Mouse (Mus musculus) hindlimb bud, embryonic 11.5 days (tissue): Measurements from ENCODE around the gene Sh2d3c.

ENCODE experiments used
- DNase-seq: peaks from one replicate; pipeline ENCODE4 v3.0.0-alpha.2; 2012; ENCODE audit warnings: low read depth, low spot score; ENCODE audit errors: extremely low spot score

The Sh2d3c gene

DNA sequence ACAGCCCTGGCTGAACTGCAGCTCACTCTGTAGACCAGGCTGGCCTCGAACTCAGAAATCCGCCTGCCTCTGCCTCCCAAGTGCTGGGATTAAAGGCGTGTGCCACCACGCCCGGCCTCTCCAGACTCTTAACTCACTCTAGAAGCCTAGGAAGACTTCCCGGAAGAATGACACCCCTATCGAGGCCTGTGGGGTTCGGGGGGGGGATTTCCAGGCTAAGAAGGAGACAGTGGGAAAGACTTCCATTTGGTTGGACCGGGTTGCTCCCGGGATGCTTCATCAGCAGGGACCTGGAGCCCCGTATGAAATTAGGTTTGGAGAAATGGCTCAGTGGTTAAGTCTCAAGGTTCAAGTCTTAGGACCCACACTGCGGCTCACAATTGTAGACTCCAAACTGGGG, 26.2 kb upstream of the Sh2d3c start:
- no peak for DNase-seq

DNA sequence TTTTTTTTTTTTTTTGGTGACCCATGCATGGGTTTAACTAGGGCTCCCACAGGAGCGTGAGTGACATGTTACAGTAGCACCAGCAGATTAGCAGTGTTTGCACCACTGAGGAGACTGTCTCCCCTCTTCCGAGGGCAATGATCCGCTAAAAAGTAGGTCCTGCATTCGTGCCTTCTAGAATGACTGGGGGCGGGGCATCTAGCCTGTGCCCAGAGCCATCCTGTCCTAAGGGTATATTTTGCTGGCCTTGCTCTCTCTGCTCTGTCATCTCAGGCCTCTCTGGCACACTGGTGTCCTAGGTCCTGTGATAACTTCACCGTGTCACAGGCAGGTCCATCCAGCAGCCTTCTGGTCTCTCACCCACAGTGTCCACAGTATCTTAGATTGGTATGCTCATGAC, 21.2 kb upstream of the Sh2d3c start:
- DNase-seq = no peak

DNA sequence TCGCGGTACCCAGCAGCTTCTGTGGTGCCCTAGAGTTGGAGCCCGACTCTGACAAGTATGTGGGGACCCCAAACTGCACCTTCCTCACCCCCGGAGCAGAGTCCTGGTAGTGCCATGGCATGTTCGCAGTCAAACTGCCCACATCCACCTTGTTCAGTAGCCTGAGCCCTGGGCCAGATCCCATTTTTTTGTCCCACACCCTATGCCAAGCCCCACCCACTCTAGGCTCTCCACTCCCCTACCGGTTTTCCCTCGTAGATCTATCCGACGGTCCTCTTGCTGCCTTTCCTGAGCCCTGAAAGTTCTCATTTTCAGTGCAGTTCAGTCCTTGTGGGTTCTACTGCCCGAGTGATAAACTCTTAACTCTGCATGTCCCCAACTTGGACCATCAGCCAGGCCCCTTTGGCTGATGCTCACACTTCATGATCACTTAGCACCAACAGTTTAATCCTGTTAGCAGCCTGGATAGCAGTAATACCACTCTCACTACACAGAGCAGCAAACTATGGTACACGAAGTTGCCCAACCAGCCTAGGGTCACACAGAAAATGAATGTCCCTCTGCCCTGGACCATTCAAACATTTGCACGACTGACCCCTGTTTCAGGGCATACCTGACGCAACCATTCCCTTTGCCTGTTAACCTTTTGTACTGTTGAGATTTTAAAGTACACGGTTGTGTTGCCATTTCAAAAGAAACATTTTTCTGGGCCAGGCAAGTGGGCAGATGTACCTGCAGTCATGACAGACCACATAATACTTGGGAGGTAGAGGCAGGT, 19.7 kb upstream of the Sh2d3c start:
- no peak for DNase-seq

DNA sequence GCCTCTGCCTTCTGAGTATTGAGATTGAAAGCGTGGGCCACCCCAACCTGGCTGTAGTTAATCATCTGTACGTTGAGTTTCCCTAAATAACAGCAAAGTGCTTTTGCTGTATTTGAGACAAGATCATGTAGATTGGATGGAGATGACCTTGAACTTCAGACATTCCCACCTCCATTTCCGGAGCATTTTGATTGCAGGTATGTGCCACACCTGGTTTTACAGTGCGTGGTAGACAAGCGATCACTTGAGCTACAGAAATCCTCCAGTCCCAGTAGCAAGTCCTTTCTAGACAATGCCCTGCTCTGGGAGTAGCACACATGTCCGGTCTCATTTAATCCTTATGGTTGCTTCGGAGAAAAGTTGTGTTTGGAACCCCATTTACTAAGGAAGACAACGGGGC, 17.8 kb upstream of the Sh2d3c start:
- DNase-seq = no peak

DNA sequence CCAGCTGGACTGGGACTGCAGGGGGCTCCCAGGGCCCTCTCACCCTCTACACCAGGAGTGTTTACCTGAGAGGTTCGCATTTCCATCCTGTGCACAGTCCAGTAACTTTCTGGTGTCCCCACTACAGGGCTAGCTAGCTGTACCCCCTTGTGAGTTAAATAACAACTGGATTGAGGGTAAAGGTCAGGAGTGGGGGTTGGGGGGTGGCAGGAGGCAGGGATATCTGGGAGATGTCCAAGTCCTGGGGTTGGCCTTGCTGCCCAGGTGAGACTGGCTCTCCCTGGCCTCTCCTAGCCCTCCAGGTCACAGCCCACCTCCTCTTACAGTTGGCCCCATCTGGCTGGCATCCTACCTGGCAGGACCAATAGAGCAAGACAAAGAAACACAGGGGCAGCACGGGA, 16.8 kb upstream of the Sh2d3c start, which contains the start of gene Fpgs:
Fpgs (minus strand) TSS at position 125 of the 401 bp plus-strand sequence.
- no peak for DNase-seq

DNA sequence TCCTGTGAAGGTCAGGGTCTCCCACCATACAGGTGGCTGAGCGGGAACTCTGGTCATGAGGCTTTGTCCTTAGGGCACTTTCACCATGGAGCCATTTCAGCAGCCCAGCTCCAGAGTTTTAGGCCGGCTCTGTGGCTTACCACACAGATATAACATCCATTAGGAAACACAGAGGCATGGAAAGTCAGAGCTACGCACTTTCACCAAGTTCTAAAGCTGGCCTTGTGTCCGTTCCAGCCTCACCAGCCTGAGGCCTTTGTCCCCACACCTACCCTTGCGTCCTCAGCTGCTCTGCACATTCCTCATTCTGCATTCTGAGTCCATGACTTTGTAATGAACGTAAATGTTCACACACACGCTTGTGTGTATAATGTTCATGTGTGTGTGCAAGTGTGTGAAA, 15.8 kb upstream of the Sh2d3c start:
- DNase-seq = no peak

DNA sequence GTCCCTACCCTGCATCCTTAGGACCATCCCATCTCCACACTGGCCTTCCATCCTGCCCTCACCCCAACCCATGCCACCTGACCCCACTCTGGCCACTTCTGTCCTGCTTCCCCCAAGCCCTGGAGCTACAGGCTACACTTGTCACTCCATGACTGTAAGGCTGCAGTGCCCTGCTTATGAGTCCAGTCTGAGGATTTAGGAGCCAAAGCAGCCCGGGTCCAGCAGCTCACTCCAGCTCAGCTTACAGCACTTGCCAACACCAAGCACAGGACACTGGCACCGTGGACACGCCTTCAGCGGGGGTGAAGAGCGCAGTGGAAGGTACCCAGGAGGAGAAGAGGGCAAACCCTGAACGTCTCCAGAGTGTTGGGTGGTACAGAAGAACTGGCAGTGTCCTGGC, 13.9 kb upstream of the Sh2d3c start:
- DNase-seq = no peak

DNA sequence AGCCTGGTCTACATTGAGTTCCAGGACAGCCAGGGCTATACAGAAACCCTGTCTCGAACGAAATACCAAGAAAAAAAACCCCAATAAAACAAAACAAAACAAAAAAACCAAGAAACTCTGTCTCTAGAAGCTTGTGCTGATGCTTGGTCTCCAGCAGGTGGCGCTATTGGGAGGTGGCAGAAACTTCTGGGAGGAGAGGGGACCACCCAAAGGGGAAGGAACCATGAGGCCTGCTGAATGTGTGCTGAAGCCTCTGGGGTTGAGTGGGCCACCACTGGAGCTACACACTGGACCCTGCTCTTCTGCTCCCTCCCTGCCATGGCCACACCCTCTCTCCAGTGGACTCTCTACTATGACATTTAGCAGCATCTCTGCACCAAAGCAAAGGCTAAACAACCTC, 12.2 kb upstream of the Sh2d3c start:
- no peak for DNase-seq

DNA sequence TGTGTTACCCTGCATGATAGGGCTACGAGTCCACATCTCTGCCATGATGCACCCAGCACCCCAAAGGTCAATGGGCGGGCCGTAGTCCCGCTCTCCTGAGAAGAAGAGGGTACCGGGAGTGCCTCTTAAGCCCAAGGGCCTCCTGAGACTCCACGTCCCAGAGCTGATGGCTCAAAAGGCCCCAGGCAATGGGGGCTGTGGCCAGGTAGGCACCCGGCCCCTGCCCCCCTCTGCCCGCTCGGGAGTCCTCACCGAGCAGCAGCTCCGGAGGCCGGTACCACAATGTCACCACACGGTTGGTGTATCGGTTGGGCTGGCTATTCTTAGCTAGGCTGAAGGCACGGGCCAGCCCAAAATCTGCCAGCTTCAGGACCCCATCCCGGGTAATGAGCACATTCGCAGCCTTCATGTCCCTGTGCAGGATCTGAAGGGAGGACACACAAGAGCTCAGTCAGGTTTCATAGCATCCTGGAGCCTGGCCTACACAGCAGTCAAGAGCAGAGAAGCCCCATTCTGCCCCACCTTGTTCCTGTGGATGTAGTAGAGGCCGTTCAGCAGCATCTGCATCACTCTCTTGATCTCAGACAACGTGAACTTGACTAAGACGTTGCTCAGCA, 11.2 kb upstream of the Sh2d3c start:
- DNase-seq = no peak

DNA sequence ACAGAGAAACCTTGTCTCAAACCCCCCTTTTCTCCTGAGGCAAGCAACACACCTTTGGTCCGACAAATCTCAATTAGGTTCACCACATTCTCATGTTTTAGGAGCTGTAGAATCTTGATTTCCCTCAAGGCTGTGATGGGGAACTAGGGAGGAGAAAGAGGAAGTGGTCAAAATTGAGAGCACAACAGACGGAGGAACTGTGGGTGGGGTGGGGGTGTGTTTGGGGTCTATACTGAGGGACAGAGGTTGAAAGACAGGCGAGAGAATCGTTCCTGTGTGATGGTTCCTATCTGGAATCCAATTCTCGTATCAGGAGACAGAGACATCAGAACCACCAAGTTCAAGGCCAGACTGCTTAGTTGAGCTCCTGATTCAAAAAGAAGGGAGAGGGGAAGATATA, 10.4 kb upstream of the Sh2d3c start:
- no peak for DNase-seq

DNA sequence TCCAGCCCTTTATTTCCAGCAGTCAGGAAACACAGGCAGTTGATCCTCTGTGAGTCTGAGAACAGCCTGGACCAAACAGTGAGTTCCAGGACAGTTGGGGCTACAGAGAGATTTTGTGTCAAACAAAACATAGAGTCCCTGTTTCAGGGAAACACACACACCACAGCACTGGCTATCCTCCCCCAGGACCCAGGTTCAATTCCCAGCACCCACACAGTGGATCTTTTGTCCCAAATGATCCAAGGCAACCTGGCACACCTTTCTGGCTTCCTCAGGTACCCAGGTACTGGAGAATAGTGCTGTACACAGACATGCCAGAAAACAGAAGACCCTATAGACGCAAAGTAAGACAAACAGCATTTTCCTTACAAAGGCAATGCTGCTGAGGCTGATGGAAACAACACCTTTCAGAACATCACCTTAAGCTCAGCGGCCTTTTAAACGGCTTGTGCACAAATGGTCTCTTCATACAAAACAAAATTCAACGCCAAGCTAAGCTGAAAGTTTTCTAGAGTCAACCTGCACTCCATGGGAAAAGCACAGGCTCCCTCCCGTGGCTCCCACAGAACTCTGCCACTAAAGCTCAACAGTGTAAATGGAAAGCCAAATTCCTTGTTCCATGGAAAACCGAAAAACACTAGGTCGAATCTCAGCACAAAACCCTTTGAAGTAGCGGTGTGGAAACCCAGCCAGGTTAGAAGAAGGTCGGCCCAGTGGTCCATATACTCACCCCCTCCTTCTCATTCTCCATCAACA, 9.4 kb upstream of the Sh2d3c start:
- DNase-seq = no peak

DNA sequence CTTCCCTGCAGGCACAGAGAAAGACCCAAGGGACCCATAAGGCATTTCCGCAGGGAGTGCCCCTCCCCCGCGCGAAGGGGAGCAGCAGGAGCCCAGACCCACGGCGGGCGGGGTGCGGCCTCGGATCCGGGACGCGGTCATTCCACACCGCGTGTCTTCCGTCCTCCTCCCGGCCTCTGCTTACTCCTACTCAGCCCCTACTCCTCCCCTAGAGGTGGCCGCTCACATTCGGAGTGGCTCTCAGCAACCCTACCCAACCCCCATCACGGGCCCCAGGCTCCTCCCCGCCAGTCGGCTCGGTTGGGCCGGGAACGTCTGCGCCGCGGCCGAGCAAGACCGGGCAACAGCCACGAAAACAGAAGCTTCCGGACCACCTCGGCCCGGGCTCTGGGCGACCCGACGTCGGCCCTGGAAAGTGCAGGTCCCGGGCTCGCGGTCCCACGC, 8.7 kb upstream of the Sh2d3c start:
- no peak for DNase-seq

DNA sequence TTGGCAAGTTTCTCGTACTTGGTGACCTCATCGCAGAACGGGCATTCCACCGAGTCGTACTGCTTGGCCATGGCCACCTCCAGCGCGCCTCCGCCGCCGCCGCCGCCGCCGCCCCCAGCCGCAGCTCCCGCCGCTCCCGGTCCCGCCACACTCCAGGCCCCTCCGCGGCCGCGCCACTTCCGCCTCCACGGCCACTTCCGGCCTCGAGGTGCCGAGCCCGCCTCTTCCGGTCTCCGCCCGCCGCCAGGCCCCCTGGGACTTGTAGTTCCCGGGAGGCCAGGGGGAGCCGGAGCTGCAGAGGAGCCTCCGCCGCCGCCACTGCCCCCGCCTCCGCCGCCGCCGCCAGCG, 8.3 kb upstream of the Sh2d3c start:
- DNase-seq = no peak

DNA sequence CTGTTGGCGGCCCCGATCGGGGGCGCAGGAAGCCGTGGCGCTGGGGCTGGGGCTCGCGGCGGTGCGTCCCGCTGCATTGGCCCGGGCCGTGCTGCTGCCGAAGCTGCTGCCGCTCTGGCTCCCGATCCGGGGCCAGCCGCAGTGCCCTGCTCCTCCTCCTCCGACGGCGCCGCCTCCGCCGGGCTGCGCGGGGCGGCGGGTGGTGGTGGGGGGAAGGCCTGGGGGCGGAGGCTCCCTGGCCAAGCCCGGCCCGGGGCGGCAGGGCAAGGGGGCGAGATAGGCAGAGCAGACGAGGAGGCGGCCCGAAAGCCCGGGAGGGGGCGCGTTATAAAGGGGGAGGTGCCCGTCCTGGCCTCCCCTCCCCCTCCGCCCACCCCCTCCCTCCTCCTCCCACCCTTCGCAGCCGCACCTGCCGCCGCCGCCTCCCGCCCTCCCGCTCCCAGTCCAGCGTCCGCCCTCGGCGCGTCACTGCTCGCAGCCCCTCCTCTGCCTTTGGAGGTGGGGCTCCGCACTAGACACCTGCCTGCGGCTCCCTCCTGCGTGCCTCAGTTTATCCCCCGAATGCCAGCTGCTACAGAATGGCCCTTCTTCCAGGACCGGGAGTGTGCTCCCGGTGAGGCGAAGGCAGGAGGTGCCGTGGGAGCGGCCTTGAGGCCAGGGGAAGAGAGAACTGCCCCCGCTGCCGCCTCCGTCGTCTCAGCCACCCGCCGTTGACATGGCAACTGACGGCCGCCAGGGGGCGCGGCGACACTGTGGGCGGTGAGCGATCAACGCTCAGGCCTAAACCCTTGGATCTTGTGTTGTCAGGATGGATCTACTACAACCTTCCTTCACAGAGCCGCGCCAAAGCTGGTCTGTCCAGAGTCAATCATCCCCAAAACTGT, 7.7 kb upstream of the Sh2d3c start, which contains the start of gene Cdk9:
Cdk9 (minus strand) TSS at position 143 of the 884 bp plus-strand sequence.
- DNase-seq = peak; percentile 50

DNA sequence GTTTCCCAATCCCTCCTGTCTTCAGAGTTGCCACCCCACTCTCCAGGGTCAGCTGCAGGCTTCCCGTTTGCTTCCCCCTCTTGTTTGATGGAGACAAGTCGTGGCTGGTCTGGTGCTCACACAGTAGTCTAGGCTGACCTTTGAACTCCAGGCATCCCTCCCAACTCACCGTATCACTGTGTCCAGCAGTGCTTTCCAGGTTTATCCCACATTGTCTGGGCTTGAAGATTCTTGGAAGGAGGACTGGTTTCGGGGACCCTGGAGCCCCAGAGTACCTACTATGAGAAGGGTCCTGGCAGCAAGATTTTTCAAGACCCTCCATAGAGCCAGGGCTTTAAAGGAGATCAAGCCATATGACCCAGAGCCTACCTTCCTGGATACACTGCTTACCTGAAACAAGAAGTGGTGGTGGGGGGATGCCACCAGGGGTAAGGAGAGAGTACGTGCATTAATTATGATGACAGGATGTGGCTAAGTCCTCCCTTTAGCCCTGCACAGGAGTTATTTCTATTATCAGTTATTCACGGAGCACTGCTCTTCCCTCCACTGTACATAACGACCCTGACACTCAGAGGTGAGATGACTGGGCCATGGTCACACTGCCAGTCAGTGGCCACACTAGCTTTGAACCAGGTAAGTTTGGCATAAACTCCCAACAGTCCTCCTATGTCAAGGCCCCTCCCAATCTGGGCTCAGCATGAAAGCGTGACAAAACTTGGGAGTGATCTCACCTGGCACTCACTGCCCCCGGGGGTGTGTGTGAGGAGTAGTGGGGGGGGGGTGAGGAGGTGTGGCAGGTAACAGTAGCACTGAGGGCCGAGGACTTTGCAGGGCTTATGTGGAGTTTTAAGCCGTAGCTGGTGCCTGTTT, 6.5 kb upstream of the Sh2d3c start:
- DNase-seq = no peak

DNA sequence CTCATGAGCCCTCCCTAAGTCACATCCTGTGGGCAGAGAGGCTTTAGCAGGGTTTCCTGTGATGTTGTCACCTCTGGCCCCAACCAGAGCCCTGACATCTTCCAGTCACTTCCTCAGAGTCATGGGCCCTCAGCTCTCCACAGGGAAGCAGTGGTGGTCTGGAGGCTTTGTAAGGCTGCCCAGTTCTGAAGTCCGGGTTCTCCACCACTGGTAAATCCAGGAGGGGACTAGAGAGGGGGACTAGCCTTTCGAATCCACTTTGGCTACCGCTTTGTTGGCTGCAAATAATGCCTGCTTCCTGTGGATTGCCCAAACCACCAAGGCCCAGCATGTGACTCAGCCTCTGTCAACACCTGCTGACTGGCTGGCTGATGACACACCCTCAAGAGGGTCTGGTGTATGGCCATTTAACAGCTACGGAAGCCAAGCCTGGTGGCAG, 5.8 kb upstream of the Sh2d3c start:
- no peak for DNase-seq

DNA sequence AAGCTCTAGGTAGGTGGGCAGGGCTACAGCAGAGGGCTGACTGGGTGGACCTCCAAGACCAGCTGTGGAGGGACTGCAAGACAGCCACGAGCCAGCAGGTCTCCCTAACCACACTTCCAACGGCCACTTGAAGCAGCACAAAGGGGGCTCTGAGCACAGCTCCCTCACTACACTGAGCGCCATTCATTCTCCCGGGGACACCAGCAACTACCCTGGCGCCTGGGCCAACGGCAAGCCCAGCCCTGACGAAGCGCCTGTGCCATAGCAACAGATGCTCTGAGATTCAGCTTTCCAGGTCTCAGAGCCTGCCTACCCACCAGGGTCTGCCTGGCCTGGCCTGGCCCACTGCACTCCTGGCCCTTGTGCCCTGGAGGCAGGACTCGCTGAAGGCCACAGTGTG, 2.1 kb upstream of the Sh2d3c start:
- no peak for DNase-seq

DNA sequence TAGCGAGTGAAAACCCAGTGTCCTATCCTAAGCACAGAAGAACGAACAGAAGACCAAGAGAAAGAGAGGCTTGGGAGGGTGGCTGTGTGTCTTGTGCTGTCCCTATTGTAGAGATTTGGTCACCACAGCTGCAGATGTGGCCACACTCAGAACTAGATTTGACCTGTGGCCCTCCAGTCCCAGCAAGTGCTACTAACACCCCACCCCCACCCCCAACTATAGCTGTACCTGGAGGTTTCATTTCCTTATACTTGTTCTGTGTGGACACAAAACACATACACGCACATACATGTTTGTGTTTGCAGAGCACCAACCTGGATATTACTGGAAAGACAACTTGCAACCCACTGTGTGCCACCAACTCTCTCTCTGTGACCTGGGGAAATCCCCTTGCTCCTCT, 802 bp upstream of the Sh2d3c start:
- DNase-seq = no peak

DNA sequence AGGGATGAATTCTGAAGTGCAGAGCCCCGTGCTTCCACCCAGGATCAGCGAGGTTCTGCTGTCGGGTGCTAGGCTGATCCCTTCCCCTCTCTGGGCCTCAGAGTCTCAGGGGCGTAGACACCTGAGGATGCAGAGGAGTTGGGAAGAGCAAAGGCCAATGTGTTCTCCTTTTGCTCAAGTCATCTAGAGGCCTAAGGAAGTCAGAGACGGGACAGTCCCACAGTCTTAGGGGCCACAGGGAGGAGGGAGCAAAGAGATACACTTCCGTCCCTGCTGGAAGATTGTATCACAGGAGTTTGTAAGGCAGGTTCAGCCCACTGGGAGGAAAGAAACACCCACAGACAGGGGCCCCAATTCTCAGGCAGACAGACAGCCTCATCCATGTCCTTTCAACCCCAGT, 1.2 kb downstream of the Sh2d3c start:
- no peak for DNase-seq

DNA sequence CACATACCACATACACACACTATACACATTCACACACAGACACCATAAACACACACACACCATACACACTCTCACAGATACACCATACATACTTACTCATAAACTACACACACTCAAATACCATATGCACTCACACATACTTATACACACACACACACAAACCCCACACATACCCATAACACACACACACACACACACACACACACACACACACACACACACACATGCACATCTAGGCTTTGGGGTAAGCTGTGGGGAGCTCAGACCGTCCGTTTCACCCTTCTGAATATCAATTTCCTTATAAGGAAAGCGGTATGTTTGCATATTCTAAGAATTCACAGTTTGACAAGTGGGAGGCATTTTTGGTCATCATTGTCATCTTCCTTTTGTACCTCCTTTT, 1.7 kb downstream of the Sh2d3c start:
- DNase-seq = no peak
